Mouse (Mus musculus) G1E (cell line): ENCODE measurements at regions not wholly inside any gene's neighbourhood (a gene's known extent, or its start where the extent isn't known, plus 50 kb on each side); places are given as distances from the start of the nearest gene placed in this dataset.

Experiments used
- CTCF ChIP-seq: IDR thresholded peaks from 2 replicates; pipeline ENCODE4 v1.5.1; 2012; ENCODE audit warnings: low read depth, low read length, inconsistent platforms, mixed read lengths
- GATA1 ChIP-seq: IDR thresholded peaks from 2 replicates; pipeline ENCODE4 v1.6.1; 2012; ENCODE audit warnings: borderline replicate concordance, low read length, inconsistent platforms, mixed read lengths
- TAL1 ChIP-seq: conservative IDR thresholded peaks from 2 replicates; pipeline ENCODE4 v1.6.1; 2012; ENCODE audit warnings: low read depth, low read length, inconsistent platforms, mixed read lengths

DNA sequence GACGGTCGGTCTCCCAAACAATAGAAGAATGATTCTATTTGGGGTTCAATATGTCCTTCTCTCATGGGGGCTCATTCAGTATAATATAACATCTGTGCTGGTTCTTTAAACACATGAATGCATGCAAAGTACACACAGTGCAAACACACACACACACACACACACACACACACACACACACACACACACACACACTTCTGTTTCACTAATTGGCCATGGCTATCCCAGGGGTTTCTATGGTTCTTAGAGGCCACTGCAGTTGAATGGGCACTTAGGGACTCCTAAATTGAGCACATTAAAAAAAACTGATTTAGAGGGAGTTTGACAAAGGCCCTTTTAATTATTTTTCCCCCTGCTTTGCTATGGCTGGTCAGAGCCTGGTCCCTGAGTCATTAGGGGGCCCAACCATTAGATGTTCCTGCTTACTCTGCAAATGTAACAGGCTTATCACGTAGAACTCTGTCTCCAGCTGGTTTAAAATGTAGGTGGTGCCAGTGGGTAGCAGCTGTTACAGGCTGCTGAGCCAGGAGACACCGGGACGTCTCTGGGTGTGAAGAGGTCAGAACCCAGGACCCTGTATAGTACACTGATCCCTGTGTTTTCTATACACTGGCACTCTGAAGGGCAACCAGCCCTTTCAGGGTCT lies 82.1 kb upstream of the Tab2 start:
- no peak for TF ChIP-seq CTCF
- no peak for TF ChIP-seq GATA1
- TF ChIP-seq TAL1, result no peak
